ENCODE assay signal across 14 mouse cellular contexts in the genomic region with DNA sequence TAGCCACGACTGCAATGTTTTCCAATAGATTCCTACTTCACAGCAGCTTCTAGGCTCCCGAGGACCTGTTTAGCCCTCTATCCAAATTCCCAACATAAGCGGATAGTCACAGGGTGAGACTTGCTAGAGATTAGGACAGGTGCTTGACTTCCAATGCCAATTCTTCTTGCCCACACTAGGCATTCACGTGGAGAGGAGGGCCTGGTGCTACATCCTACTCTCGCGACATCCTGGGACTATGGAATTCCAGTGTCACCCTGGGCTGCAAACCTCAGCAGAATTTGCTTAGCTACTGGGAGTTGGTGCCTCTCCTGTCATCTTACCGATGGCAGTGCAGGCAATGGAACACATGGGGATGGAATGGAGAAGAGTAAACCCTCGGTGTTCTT. TPM values are rescaled to one million over a fixed set of nuclear protein-coding genes. Genes with fewer than 3 reads are reported as not detected.
"Had no signal": no experiment of that assay in that cellular context is flagged by ENCODE, and none has a peak within 500 bp of the region (broad histone marks: within the 10 kb centered on the region; RNA-seq: fewer than 3 reads in every experiment).

No protein-coding gene starts in this region.

- ATAC-seq: lung, postnatal 0 days; midbrain, embryonic 13.5 days had no signal

- H3K4me3 ChIP-seq: layer of hippocampus, adult 2 months; limb, embryonic 12.5 days; liver, embryonic 15.5 days; midbrain, embryonic 13.5 days; stomach, embryonic 15.5 days had no signal

- H3K4me1 ChIP-seq: limb, embryonic 12.5 days; liver, embryonic 15.5 days; midbrain, embryonic 13.5 days; stomach, embryonic 15.5 days had no signal

- H3K9me3 ChIP-seq: limb, embryonic 12.5 days; liver, embryonic 15.5 days; midbrain, embryonic 13.5 days; stomach, embryonic 15.5 days had no signal

- H3K27ac ChIP-seq: layer of hippocampus, adult 2 months; limb, embryonic 12.5 days; liver, embryonic 15.5 days; midbrain, embryonic 13.5 days; stomach, embryonic 15.5 days had no signal

- H3K36me3 ChIP-seq: limb, embryonic 12.5 days; liver, embryonic 15.5 days; midbrain, embryonic 13.5 days; stomach, embryonic 15.5 days had no signal

- H3K4me2 ChIP-seq: limb, embryonic 12.5 days; liver, embryonic 15.5 days; midbrain, embryonic 13.5 days; stomach, embryonic 15.5 days had no signal

- H3K27me3 ChIP-seq: limb, embryonic 12.5 days; liver, embryonic 15.5 days; midbrain, embryonic 13.5 days; stomach, embryonic 15.5 days had no signal

- DNase-seq: liver; lung, adult 2 months; lung, postnatal 36 days; right cerebral cortex, postnatal 14 days; thymus, adult 18-20 months; thymus, postnatal 14 days had no signal

- H3K9ac ChIP-seq: limb, embryonic 12.5 days; liver, embryonic 15.5 days; midbrain, embryonic 13.5 days; stomach, embryonic 15.5 days had no signal

RNA-seq across cellular contexts. Expression of a gene that starts 13.3 kb away (rescaled TPM):
- total RNA-seq: layer of hippocampus, adult 2 months; layer of hippocampus, postnatal 10 days; midbrain, postnatal 0 days had no signal
- polyA plus RNA-seq: limb, embryonic 12.5 days; midbrain, embryonic 13.5 days had no signal
